Mouse (Mus musculus) liver, postnatal 0 days (tissue): ENCODE results near the gene Sbf2. TPM values are rescaled to one million over a fixed set of nuclear protein-coding genes. Genes with fewer than 3 reads are reported as not detected.
A peak's percentile ranks its signal among the peaks of the same experiment; 100 is the strongest.

Source experiments
- ATAC-seq: fragments of 200-750 bp; cut with Nextera tagmentation; 2 replicates; pipeline ENCODE4 v1.8.0; 2017; ENCODE audit warnings: mild to moderate bottlenecking, moderate library complexity
- DNase-seq: peaks from one replicate; pipeline ENCODE4 v3.0.0-alpha.2; 2016
- H3K27ac ChIP-seq: fragments of 300-500 bp; sonication (generic); 2 replicates; pipeline ENCODE4 v1.5.1; 2014; ENCODE audit warnings: antibody characterized with exemption, moderate library complexity, mild to moderate bottlenecking, low read depth
- H3K27me3 ChIP-seq: fragments of 300-500 bp; sonication (generic); 2 replicates; pipeline ENCODE4 v1.6.1; 2014; ENCODE audit warnings: low read length, control low read depth, mixed read lengths; ENCODE audit not compliant: insufficient read depth
- H3K36me3 ChIP-seq: fragments of 300-500 bp; sonication (generic); replicated peaks from 2 replicates; pipeline ENCODE4 v1.6.1; 2014; ENCODE audit warnings: mild to moderate bottlenecking, control low read depth, low read length, moderate library complexity, mixed read lengths; ENCODE audit not compliant: insufficient read depth
- H3K4me1 ChIP-seq: fragments of 300-500 bp; sonication (generic); 2 replicates; pipeline ENCODE4 v1.6.1; 2014; ENCODE audit warnings: antibody characterized with exemption, mild to moderate bottlenecking, control low read depth; ENCODE audit not compliant: insufficient read depth
- H3K4me2 ChIP-seq: fragments of 300-500 bp; sonication (generic); 2 replicates; pipeline ENCODE4 v1.6.1; 2014; ENCODE audit warnings: low read depth, mild to moderate bottlenecking, low read length, moderate library complexity, mixed read lengths
- H3K4me3 ChIP-seq: fragments of 300-500 bp; sonication (generic); 2 replicates; pipeline ENCODE4 v1.5.1; 2014; ENCODE audit warnings: low read depth, low read length
- H3K9ac ChIP-seq: fragments of 300-500 bp; sonication (generic); replicated peaks from 2 replicates; pipeline ENCODE4 v1.6.1; 2014; ENCODE audit warnings: mild to moderate bottlenecking, moderate library complexity
- H3K9me3 ChIP-seq: fragments of 300-500 bp; sonication (generic); 2 replicates; pipeline ENCODE4 v1.6.1; 2016; ENCODE audit warnings: mild to moderate bottlenecking, control low read depth, low read length, mixed read lengths
- CTCF ChIP-seq: sonication (generic); IDR thresholded peaks from 2 replicates; pipeline ENCODE4 v1.5.1; 2016; ENCODE audit warnings: antibody characterized with exemption, low read depth
- EP300 ChIP-seq: IDR thresholded peaks from 2 replicates; pipeline ENCODE4 v1.6.1; 2016; ENCODE audit warnings: antibody characterized with exemption, low read depth, mild to moderate bottlenecking
- WGBS: fragments of 180-500 bp; shearing (Covaris S2); extraction: QIAGEN DNeasy Blood & Tissue Kit; methylation state at CpG from one replicate; pipeline ENCODE4 v1.1.7; 2014; ENCODE audit not compliant: insufficient replicate concordance; 5-methylcytosine and 5-hydroxymethylcytosine counted together
- polyA plus RNA-seq: library from polyadenylated mRNA; unstranded; fragments of >200 nt; fragmentation: Nextera tagmentation; extraction: Ambion mirVana; gene quantifications from 2 replicates; pipeline ENCODE4 v1.2.1, GENCODE M21; 2015

Sbf2 gene
- polyA plus RNA-seq, 1 experiment from 2014 or later, result 5.9 TPM

- no peak overlapping the region for H3K4me2 ChIP-seq
- peaks cover 17% of the 10 kb centered on the region for H3K36me3 ChIP-seq
- no peak overlapping the region for H3K27ac ChIP-seq
- peak; percentile 55 for ATAC-seq
- H3K4me1 ChIP-seq, result peaks cover 5% of the 10 kb centered on the region; the same call in 1 of the 2 replicates
- H3K4me3 ChIP-seq, result no peak overlapping the region
- DNase-seq, result peak; percentile 93
- H3K9me3 ChIP-seq, result no peaks in the 10 kb centered on the region
- TF ChIP-seq CTCF (peak; percentile 99), EP300 (no peak)
- no peaks in the 10 kb centered on the region for H3K27me3 ChIP-seq
- no peak overlapping the region for H3K9ac ChIP-seq
- 20% methylated on average over 7 of the region's 7 CpGs for WGBS
Measured at GRCm38 (mm10) chr7:110265796-110266195, 348.9 kb downstream of the Sbf2 start.

GRCm38 (mm10) chr7:110263474-110263873 is 351.2 kb downstream of the Sbf2 start:
- no peaks in the 10 kb centered on the region for H3K36me3 ChIP-seq
- H3K27ac ChIP-seq, result no peak overlapping the region
- H3K4me2 ChIP-seq, result no peak overlapping the region
- no peak overlapping the region for H3K9ac ChIP-seq
- no peaks in the 10 kb centered on the region for H3K27me3 ChIP-seq
- H3K9me3 ChIP-seq, result no peaks in the 10 kb centered on the region
- 68% methylated on average over 1 of the region's 1 CpGs for WGBS
- ATAC-seq (no peak), DNase-seq (no peak)
- H3K4me1 ChIP-seq, result peaks cover 8% of the 10 kb centered on the region
- TF ChIP-seq CTCF (no peak), EP300 (no peak)
- no peak overlapping the region for H3K4me3 ChIP-seq

- Histone ChIP-seq H3K36me3 (no peaks in the 10 kb centered on the region), H3K9me3 (no peaks in the 10 kb centered on the region), H3K27me3 (no peaks in the 10 kb centered on the region), H3K9ac (no peak overlapping the region), H3K4me1 (peaks cover 14% of the 10 kb centered on the region), H3K27ac (no peak overlapping the region), H3K4me2 (no peak overlapping the region), H3K4me3 (no peak overlapping the region)
- ATAC-seq (no peak), DNase-seq (no peak)
- 36% methylated on average over 1 of the region's 1 CpGs for WGBS
- TF ChIP-seq CTCF (no peak), EP300 (no peak)
Measured at GRCm38 (mm10) chr7:110262661-110263060, 352.1 kb downstream of the Sbf2 start.

- ATAC-seq, result no peak
- no peaks in the 10 kb centered on the region for H3K27me3 ChIP-seq
- peaks cover 18% of the 10 kb centered on the region for H3K4me1 ChIP-seq
- no peak for DNase-seq
- no peak overlapping the region for H3K4me2 ChIP-seq
- H3K27ac ChIP-seq, result no peak overlapping the region
- no peaks in the 10 kb centered on the region for H3K9me3 ChIP-seq
- TF ChIP-seq EP300, result no peak
- no peak for TF ChIP-seq CTCF
- no peak overlapping the region for H3K9ac ChIP-seq
- WGBS, result 72% methylated on average over 4 of the region's 4 CpGs
- no peaks in the 10 kb centered on the region for H3K36me3 ChIP-seq
- H3K4me3 ChIP-seq, result no peak overlapping the region
Measured at GRCm38 (mm10) chr7:110261807-110262206, 352.9 kb downstream of the Sbf2 start.

GRCm38 (mm10) chr7:110259966-110260711 is 354.6 kb downstream of the Sbf2 start:
- no peak overlapping the region for H3K4me3 ChIP-seq
- H3K4me2 ChIP-seq, result no peak overlapping the region
- no peaks in the 10 kb centered on the region for H3K36me3 ChIP-seq
- H3K9ac ChIP-seq, result no peak overlapping the region
- no peaks in the 10 kb centered on the region for H3K27me3 ChIP-seq
- H3K9me3 ChIP-seq, result no peaks in the 10 kb centered on the region
- H3K27ac ChIP-seq, result peak overlapping the region; percentile 41
- DNase-seq (no peak), ATAC-seq (peak; percentile 64)
- peaks cover 18% of the 10 kb centered on the region for H3K4me1 ChIP-seq
- TF ChIP-seq EP300 (no peak), CTCF (no peak)
- 49% methylated on average over 4 of the region's 4 CpGs for WGBS

- no peak for ATAC-seq
- Histone ChIP-seq H3K27me3 (no peaks in the 10 kb centered on the region), H3K36me3 (no peaks in the 10 kb centered on the region), H3K9ac (no peak overlapping the region), H3K9me3 (no peaks in the 10 kb centered on the region), H3K4me2 (no peak overlapping the region), H3K4me1 (peaks cover 18% of the 10 kb centered on the region), H3K27ac (no peak overlapping the region), H3K4me3 (no peak overlapping the region)
- no peak for TF ChIP-seq CTCF
- 62% methylated on average over 11 of the region's 11 CpGs for WGBS
- DNase-seq, result no peak
Measured at GRCm38 (mm10) chr7:110258196-110258950, 356.3 kb downstream of the Sbf2 start.

Other genes starting within 250 kb of the Sbf2 start
- 3.4 and 3.7 TPM in 2 replicates for gene Adm, start 12.7 kb upstream of the Sbf2 start, polyA plus RNA-seq
- gene Ampd3, start 153.3 kb upstream of the Sbf2 start, polyA plus RNA-seq, result 12.3 and 16.6 TPM in 2 replicates
- 21.9 and 22.9 TPM in 2 replicates for gene Rnf141, start 229.5 kb upstream of the Sbf2 start, polyA plus RNA-seq
- 37.4 and 45.7 TPM in 2 replicates for gene Lyve1, start 248.3 kb upstream of the Sbf2 start, polyA plus RNA-seq